ENCODE assay signal across 15 mouse cellular contexts in the genomic region with DNA sequence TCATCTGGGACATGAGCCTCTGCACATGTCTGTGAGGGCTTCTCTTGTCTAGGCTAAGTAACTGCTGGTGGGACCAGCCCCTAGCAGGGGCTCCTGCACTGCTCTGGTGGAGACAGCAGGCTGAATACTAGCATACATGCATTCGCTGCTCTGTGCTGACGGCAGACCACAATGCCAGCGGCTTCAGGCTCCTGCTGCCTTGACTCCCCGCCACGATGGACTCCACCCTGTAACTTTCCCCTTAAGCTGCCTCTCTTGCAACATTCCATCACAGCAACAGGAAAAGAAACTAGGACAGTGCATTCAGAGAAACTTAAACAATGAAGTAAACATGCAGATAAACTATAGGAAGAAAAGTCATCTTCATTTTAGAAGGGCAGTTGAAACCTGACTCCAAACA.
"Had no signal": no experiment of that assay in that cellular context is flagged by ENCODE, and none has a peak within 500 bp of the region (broad histone marks: within the 10 kb centered on the region; RNA-seq: fewer than 3 reads in every experiment).

No protein-coding gene starts in this region.

- DNase-seq: gastrocnemius, postnatal 14 days; heart, adult 2 months; heart, postnatal 14 days; heart, postnatal 4 days; kidney, adult 18-20 months; kidney, adult 8-10 months; kidney, postnatal 10 days; kidney, postnatal 25 days; kidney, postnatal 4 days; liver; liver, embryonic 13.5 days had no signal

- ATAC-seq: hindbrain, embryonic 16.5 days; inflammation-experienced regulatory T-cells, adult 6 months; intestine, embryonic 15.5 days; intestine, postnatal 0 days had no signal
